Mouse (Mus musculus): ENCODE measurements around the gene Socs7. TPM values are rescaled to one million over a fixed set of nuclear protein-coding genes. Genes with fewer than 3 reads are reported as not detected.
"Not testable (repeated sequence)": the region's sequence is repeated elsewhere in the genome, so short reads cannot be mapped to it uniquely, and the experiment has no call there.

The Socs7 gene
- 7.9 and 9.0 TPM in 2 replicates for polyA plus RNA-seq (2012; rRNA removed)

DNA sequence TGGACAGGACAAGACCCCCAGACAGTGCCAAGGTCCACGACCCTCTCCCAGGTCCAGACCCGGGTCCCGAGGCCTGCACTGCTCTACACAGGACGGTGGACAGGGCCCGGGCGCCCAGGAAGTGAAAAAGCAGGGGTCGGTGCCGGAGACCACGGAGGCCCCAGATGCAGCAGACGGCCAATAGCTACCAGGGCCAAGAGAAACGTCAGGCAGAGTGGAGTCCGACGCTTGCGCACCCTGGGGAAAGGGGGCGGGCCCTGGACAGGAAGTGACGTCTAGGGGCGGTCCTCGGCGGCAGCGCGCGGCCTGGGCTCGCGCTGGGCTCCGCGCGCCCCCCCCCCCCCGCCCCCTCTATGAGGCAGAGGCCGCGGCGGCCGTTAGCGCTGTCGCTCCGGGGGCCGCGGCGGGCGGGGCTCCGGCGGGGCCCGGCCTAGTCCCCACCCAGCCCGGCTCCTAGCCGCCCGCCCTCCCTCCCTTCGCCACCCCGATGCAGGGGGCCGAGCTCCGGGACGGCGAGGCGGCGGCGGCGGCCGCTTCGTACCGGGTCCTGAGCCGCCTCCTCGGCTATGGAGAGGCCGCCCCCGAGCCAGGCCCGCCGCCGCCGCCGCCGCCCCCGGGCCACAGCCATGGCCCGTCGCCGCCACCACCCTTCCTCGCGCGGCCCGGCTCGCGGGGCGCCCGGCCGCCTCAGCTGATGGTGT lies at the start of gene Socs7:
Gene Socs7, plus strand, starts transcription at position 604 of the 701 bp plus-strand sequence.
- no peak for DNase-seq (ENCODE audit: low read depth)

DNA sequence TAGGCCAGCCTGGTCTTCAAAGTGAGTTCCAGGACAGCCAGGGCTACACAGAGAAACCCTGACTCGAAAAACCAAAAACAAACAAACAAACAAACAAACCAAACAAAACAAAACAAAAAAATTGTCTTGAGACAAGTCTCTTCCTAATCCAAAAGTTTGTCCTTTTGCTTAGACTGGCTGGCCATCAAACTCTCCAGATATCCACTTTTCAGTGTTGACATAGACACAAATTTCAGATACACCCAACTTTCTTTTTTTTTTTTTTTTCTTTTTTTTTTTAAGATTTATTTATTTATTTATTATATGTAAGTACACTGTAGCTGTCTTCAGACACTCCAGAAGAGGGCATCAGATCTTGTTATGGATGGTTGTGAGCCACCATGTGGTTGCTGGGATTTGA lies 49.5 kb upstream of the Socs7 start:
- DNase-seq (ENCODE audit: low read depth) = not testable (repeated sequence)

- DNase-seq (ENCODE audit: low read depth) = no peak
Measured at GRCm38 (mm10) chr11:97314110-97314509, 48.2 kb upstream of the Socs7 start.

DNA sequence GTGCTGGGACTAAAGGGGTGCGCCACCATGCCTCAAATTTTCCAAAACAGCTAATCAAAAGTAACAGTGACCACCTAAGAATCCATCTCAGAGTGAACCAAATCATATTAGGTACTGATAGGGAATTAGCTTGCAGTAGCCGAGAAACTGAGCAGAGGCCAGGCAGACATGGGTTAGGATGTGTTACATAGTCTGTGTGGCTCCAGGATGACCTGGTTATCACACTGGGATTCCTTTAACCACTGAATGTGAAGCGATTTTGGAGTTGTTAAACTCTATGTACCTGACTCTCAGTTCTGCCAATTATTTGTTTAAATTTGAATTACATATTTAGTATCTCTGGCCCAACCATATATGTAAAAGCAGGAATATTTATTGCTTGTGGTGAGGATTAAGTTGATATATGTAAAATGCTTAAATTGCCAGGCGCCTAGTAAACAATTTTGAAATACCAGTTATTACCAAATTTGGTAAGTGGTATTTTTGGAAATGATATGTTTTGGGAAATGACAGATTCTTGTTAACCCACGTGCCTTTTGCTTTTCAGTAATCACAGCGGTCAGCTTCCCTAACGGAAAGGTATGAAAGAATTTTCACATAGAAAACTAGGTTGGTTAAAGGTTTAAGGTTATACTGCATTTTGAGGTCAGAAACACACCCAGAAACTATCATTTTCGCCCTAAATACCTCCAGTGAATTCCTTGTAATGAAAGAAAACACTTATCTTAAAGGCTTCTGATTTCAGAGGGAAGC lies 47.4 kb upstream of the Socs7 start:
- DNase-seq (ENCODE audit: low read depth) = no peak

- peak; percentile 73 for DNase-seq (ENCODE audit: low read depth)
Measured at GRCm38 (mm10) chr11:97315504-97316503, 46.5 kb upstream of the Socs7 start, which contains the start of gene Mrpl45. Gene Mrpl45, plus strand, starts transcription at chr11:97315716.

DNA sequence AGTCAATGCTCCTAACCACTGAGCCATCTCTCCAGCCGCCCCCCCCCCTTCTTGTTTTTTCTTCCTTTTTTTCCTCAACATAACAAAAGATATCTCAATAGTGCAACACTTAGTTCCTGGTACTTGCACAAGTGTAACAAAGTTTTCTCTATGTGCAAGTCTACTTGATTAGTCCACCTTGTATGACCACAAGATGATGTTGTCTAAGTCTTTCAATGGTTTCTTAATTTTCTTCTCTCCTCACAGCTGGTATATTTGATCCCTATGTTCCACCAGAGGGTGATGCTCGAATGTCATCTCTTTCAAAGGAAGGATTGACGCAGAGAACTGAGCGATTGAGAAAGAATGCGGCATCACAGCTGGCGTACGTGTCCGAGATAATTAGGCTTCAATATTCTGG lies 41.2 kb upstream of the Socs7 start:
- DNase-seq (ENCODE audit: low read depth) = no peak

DNA sequence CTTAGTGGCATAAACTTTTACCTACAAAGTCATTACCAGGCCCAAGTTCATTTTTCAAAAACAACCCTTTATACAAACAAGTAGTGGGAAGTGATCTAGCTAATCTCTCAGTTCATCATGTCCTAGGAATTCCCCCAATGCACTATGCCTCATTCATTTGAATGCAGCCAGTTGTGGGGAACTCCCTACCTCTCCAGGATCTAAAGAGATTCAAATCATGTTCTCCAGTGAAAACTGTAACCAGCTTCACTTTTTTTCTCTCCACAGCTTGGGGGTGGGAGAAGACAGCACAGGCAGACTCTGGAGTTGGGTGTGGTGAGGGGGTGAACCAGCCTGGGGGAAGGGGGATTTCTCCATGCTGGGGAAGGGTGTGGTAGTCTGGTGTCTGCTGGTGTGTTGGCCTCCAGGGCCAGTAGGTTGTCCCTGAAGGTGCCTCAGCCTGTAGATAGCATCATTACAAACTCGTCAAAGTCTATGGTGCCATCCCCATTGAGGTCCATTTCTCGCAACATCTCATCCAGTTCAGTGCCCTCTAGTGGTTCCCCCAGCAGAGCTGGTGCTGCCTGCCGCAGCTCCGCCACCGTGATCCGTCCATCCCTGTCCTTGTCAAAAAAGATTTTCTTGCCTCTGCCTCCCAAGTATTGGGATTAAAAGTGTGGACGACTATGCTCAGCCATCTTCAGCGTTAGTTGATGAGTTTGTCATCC lies 40.3 kb upstream of the Socs7 start:
- DNase-seq (ENCODE audit: low read depth) = not testable (repeated sequence)

DNA sequence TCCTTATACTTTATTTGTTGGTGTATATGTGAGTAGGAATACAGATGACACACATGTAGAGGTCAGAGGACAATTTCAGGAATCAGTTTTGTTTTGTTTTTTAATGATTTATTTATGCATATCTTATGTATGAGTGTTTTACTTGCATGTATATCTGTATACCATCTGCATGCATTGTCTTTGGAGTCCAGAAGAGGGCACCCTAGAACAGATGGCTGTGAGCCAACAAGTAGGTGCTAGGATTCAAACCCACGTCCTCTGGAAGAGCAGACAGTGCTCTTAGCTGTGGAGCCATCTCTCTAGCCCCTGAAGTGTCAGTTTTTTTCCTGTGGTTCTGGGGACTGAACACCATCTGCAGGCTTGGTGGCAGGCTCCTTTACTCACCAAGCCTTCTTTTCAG lies 37.1 kb upstream of the Socs7 start:
- no peak for DNase-seq (ENCODE audit: low read depth)

DNA sequence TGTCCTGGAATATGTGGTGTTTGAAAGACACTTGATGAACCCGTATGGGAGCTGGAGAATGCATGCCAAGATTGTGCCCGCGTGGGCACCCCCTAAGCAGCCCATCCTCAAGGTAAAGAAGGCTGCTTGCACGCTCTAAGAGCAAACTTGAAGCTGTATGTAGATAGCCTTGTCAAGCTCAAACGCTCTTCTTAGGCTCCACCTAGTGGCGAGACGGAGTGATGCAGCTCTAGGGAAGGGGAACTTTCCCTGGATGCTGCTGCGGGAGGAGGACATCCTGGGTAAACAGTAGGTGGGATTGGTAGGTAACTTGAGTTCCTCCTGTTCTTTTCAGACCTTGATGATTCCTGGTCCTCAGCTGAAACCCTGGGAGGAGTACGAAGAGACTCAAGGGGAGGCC lies 34.2 kb upstream of the Socs7 start:
- no peak for DNase-seq (ENCODE audit: low read depth)

GRCm38 (mm10) chr11:97330315-97330714 lies 32.0 kb upstream of the Socs7 start:
- no peak for DNase-seq (ENCODE audit: low read depth)

DNA sequence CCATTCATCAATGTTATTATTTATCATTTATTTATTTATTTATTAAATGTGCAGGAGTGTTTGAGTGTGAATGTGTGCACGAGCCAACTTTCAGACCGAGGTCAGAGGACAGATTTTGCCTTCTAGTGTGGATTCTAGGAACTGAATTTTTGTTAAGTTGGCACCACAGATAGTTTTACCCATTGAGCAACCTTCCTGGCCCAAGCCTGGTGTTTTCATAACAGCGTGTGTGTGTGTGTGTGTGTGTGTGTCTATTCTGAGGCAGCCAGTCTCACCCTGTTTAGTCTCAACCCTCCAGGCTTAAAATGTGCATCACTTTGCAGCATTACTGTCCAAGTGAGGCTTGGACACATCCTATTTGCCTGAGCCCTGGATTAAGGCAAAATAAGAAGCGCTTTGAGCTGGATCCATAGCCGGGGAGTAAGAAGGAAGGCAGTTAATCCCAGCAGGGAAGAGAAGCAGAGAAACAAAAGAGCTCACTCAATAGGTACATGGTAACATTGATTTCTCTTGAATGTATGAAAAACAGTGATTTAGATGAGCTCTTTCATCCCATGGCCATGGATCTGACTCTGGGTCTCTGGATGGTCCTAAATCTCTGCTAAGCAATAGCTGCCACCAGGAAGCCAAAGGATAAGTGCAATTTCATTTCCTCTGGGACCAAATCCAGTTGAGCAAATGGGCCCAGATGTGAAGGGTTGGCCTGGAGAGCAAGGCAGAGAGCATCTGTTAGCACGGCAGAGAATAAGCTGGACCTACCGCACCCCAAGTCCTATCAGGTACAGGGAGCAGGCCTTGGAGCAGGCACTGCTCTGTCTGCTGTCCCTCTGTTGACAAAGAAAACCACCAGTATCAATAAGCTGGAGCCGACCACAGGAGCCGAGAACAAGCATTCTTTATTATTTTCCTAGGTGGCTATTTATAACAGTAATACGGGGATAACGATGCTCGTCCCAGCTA lies 30.8 kb upstream of the Socs7 start:
- no peak for DNase-seq (ENCODE audit: low read depth)

DNA sequence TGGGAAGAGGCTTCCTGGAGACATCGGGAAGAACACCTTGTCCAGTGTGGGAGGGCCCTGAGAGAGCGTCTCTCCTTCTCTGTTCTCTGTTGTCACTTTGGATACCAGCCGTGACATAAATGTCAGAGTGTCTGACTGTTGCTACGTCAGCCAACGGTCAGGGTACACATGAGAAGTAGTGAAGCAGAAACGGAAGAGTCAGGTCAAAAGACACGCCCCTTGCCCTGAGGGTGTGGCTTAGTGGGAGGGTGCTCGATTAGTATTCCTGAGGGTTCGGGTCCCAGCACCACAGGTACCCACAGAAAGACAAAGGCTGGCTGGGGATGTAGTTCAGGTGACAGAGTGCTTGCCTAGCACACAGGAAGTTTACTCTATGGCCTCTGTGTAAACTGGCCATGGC lies 29.3 kb upstream of the Socs7 start:
- no peak for DNase-seq (ENCODE audit: low read depth)

DNA sequence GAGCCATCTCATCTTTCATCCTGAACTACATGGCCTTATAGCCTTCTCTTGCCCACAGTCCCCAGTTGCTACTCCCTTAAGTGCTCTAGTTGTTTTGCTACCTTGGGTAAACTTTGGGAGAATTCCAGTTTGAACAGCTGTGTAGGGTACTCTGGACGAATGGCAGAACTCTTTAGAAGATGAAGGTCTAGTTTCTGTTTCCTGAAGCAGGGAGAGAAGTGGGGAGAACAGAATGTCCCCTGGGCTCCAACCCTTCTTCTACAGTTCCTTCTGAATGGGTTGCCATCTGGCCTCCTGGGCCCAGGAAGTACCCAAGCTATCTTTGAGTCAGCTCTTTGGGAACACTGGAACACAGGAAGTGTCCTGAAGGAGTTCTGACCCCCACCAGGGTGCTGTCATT lies 28.5 kb upstream of the Socs7 start:
- DNase-seq (ENCODE audit: low read depth) = no peak

- no peak for DNase-seq (ENCODE audit: low read depth)
Measured at GRCm38 (mm10) chr11:97334400-97334799, 28.0 kb upstream of the Socs7 start.

GRCm38 (mm10) chr11:97336238-97336637 lies 26.1 kb upstream of the Socs7 start:
- DNase-seq (ENCODE audit: low read depth) = no peak

DNA sequence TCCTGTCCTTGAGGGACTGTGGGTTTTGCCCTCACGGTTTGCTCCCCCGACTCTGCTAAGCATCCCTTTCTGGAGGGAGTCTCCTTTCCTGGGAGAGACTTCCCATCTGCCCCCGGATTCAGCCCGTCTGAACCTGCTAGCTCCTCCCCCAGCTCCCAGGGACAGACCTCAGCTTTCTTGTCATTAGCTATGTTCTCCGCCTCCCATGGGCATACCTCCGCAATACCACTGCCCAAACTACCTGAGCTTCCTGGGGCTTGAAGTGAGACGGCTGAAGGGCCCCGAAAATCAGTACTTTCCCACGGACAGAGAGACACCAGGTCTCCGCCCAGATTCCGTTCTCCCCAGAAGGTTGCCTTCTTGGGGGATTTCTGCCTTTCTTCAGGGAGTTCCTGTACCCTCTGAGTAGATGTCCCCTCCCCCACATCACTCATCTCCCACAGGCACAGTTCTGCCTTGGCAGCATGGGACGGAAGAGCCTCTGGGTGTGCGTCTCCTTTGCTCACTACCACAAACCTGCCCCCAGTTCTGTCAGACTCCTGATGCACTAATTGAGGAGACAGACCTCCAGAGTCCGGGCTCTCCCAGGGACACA lies 25.5 kb upstream of the Socs7 start:
- DNase-seq (ENCODE audit: low read depth) = no peak

DNA sequence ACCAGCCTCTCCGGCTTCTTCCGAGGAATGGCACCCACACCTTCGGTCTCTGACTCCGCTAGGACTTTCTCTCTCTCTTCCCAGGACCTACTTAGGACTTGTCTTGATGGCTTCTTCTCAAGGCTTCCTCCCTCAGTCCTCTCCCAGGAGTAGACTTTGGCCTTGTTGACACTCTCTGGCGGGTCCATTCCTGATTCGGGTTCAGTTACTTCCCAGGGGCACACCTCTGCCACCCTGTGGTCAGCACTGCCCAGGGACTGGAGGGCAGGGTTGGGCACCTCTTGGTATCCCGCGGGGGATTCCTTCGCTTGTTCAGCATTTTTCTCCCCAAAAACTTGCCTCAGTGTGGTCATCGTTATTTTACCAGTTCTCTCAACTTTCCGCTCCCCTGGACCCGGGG lies 25.0 kb upstream of the Socs7 start:
- no peak for DNase-seq (ENCODE audit: low read depth)

- DNase-seq (ENCODE audit: low read depth) = no peak
Measured at GRCm38 (mm10) chr11:97338302-97338976, 23.9 kb upstream of the Socs7 start.

DNA sequence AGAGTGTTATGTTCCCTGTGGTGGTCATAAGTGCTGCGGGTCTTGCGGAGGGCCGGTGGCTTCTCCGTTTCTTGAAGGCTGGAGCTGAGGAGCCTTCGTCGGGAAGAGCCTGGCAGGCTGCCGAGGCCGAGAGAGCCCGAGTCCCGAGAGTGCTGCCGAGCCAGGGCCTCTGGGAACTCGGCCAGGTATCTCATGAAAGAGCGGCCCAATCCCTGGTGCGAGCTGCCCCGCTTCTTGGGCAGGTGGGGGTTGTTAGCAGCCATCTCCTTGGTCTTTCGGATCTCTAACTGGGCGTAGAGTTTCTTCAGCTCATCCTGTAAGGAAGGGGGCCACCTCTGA lies 23.4 kb upstream of the Socs7 start:
- no peak for DNase-seq (ENCODE audit: low read depth)
